Mouse (Mus musculus): ENCODE measurements around the gene Zdhhc1. TPM values are rescaled to one million over a fixed set of nuclear protein-coding genes. Genes with fewer than 3 reads are reported as not detected.

Zdhhc1 gene
- total and polyA plus RNA-seq, 3 experiments = 4.9 to 11.5 TPM; not detected in 1

- Histone ChIP-seq H3K36me3 (ENCODE audit: control insufficient read depth in 1 of 2, insufficient read depth in 2 of 2, low read length in 2 of 2) (peaks cover 0 to 5% of the 10 kb centered on the region in 2 experiments; a peak in 2 of 4 replicates), H3K4me1 (ENCODE audit: control insufficient read depth in 1 of 2, insufficient read depth in 2 of 2, low read length in 2 of 2) (peaks cover 3 to 13% of the 10 kb centered on the region in 2 experiments; a peak in 3 of 4 replicates), H3K79me2 (ENCODE audit: control insufficient read depth, insufficient read depth, low read length, poor library complexity) (no peaks in the 10 kb centered on the region), H3K9ac (ENCODE audit: control insufficient read depth, low read depth, low read length, poor library complexity, severe bottlenecking) (no peak overlapping the region), H3K27ac (ENCODE audit: control insufficient read depth, low read depth, low read length) (no peak overlapping the region), H3K9me3 (replicated peaks; ENCODE audit: insufficient read depth, low read length) (no peaks in the 10 kb centered on the region), H3K27me3 (ENCODE audit: control insufficient read depth in 1 of 2, insufficient read depth in 2 of 2, low read length in 2 of 2) (no peaks in the 10 kb centered on the region), H3K4me3 (ENCODE audit: control insufficient read depth in 1 of 2, insufficient read depth in 1 of 2, low read depth in 2 of 2, low read length in 2 of 2) (peak overlapping the region; percentile 6 to 49; a peak in 1 of 4 replicates)
- DNase-seq (ENCODE audit: low read depth, low spot score) = peak; percentile 87
- no peak for TF ChIP-seq MAX (IDR thresholded peaks at IDR 0.05; ENCODE audit: low read length)
- peak; percentile 22; the same call in 1 of the 2 replicates for TF ChIP-seq SIN3A (IDR thresholded peaks at IDR 0.05; ENCODE audit: low read length)
- TF ChIP-seq RAD21 (IDR thresholded peaks at IDR 0.05; ENCODE audit: low read depth, low read length) = peak; percentile 80
- TF ChIP-seq MYB (IDR thresholded peaks at IDR 0.05; ENCODE audit: low read depth, low read length) = no peak
- TF ChIP-seq MAZ (IDR thresholded peaks at IDR 0.05; ENCODE audit: low read depth, low read length) = 0 out of 2 replicates have a peak, but pooled peaks have one; percentile 62
- peak; percentile 93 for TF ChIP-seq SMC3 (IDR thresholded peaks at IDR 0.05; ENCODE audit: low read depth, low read length)
- peak; percentile 73 for TF ChIP-seq ZC3H11A (IDR thresholded peaks at IDR 0.05; ENCODE audit: low read depth, low read length)
- peak; percentile 86 to 93 (median 92) for TF ChIP-seq CTCF (IDR thresholded peaks at IDR 0.05 in 2 of 3, conservative IDR thresholded peaks at IDR 0.05 in 1 of 3; ENCODE audit: control insufficient read depth in 1 of 3, insufficient read depth in 1 of 3, low read depth in 2 of 3, low read length in 3 of 3, poor library complexity in 1 of 3, severe bottlenecking in 1 of 3)
These were observed 19.4 kb upstream of the Zdhhc1 start for GRCm38 (mm10) chr8:105516018-105516645.

GRCm38 (mm10) chr8:105514656-105515055 lies 18.0 kb upstream of the Zdhhc1 start:
- no peaks in the 10 kb centered on the region for H3K79me2 ChIP-seq (ENCODE audit: control insufficient read depth, insufficient read depth, low read length, poor library complexity)
- H3K27ac ChIP-seq (ENCODE audit: control insufficient read depth, low read depth, low read length) = no peak overlapping the region
- no peaks in the 10 kb centered on the region for H3K27me3 ChIP-seq (ENCODE audit: control insufficient read depth in 1 of 2, insufficient read depth in 2 of 2, low read length in 2 of 2)
- H3K36me3 ChIP-seq (ENCODE audit: control insufficient read depth in 1 of 2, insufficient read depth in 2 of 2, low read length in 2 of 2) = peaks cover 0 to 5% of the 10 kb centered on the region in 2 experiments; a peak in 2 of 4 replicates
- H3K9ac ChIP-seq (ENCODE audit: control insufficient read depth, low read depth, low read length, poor library complexity, severe bottlenecking) = no peak overlapping the region
- H3K4me1 ChIP-seq (ENCODE audit: control insufficient read depth in 1 of 2, insufficient read depth in 2 of 2, low read length in 2 of 2) = peaks cover 7 to 18% of the 10 kb centered on the region in 2 experiments
- TF ChIP-seq MAX (IDR thresholded peaks at IDR 0.05; ENCODE audit: low read length) (no peak), E2F4 (IDR thresholded peaks at IDR 0.05; ENCODE audit: borderline replicate concordance, low read depth, low read length) (no peak), UBTF (IDR thresholded peaks at IDR 0.05; ENCODE audit: borderline replicate concordance, insufficient read depth, low read depth, low read length) (no peak), RCOR1 (IDR thresholded peaks at IDR 0.05; ENCODE audit: low read depth, low read length) (no peak), GATA1 (IDR thresholded peaks at IDR 0.05; ENCODE audit: low read depth, low read length) (no peak), NRF1 (IDR thresholded peaks at IDR 0.05; ENCODE audit: insufficient read depth, low read depth, low read length, poor library complexity, severe bottlenecking) (no peak), NELFE (IDR thresholded peaks at IDR 0.05; ENCODE audit: low read depth, low read length) (no peak), KAT2A (conservative IDR thresholded peaks at IDR 0.05; ENCODE audit: low read depth, low read length) (no peak), RAD21 (IDR thresholded peaks at IDR 0.05; ENCODE audit: low read depth, low read length) (no peak), POLR2AphosphoS2 (IDR thresholded peaks at IDR 0.05; ENCODE audit: low read length) (no peak), MYC (IDR thresholded peaks at IDR 0.05; ENCODE audit: low read depth, low read length) (no peak), ZMIZ1 (IDR thresholded peaks at IDR 0.05; ENCODE audit: low read depth, low read length) (no peak), MXI1 (IDR thresholded peaks at IDR 0.05; ENCODE audit: low read depth, low read length) (no peak)
- DNase-seq (ENCODE audit: low read depth, low spot score) = no peak
- no peak overlapping the region for H3K4me3 ChIP-seq (ENCODE audit: control insufficient read depth in 1 of 2, insufficient read depth in 1 of 2, low read depth in 2 of 2, low read length in 2 of 2)
- H3K9me3 ChIP-seq (replicated peaks; ENCODE audit: insufficient read depth, low read length) = no peaks in the 10 kb centered on the region

Data from MEL (cell line).